Mouse (Mus musculus) heart, embryonic 12.5 days (tissue): Measurements from ENCODE around the gene Smurf1. TPM values are rescaled to one million over a fixed set of nuclear protein-coding genes. Genes with fewer than 3 reads are reported as not detected.

Source experiments
- ATAC-seq: fragments of 200-750 bp; cut with Nextera tagmentation; 2 replicates; pipeline ENCODE4 v1.8.0; 2017; ENCODE audit warnings: moderate TSS enrichment, moderate library complexity; ENCODE audit not compliant: insufficient number of reproducible peaks, low FRiP score
- H3K27ac ChIP-seq: fragments of 300-500 bp; sonication (generic); 2 replicates; pipeline ENCODE4 v1.5.1; 2016; ENCODE audit warnings: mild to moderate bottlenecking, moderate library complexity; ENCODE audit not compliant: poor library complexity, severe bottlenecking
- H3K27me3 ChIP-seq: fragments of 300-500 bp; sonication (generic); replicated peaks from 2 replicates; pipeline ENCODE4 v1.6.1; 2016; ENCODE audit warnings: mild to moderate bottlenecking, moderate library complexity
- H3K36me3 ChIP-seq: fragments of 300-500 bp; sonication (generic); 2 replicates; pipeline ENCODE4 v1.6.1; 2016; ENCODE audit warnings: mild to moderate bottlenecking, moderate library complexity
- H3K4me1 ChIP-seq: fragments of 300-500 bp; sonication (generic); replicated peaks from 2 replicates; pipeline ENCODE4 v1.6.1; 2016; ENCODE audit warnings: mild to moderate bottlenecking
- H3K4me2 ChIP-seq: fragments of 300-500 bp; sonication (generic); 2 replicates; pipeline ENCODE4 v1.6.1; 2016; ENCODE audit warnings: mild to moderate bottlenecking, moderate library complexity
- H3K4me3 ChIP-seq: fragments of 300-500 bp; sonication (generic); 2 replicates; pipeline ENCODE4 v1.5.1; 2016; ENCODE audit warnings: mild to moderate bottlenecking
- H3K9ac ChIP-seq: fragments of 300-500 bp; sonication (generic); 2 replicates; pipeline ENCODE4 v1.6.1; 2016; ENCODE audit warnings: mild to moderate bottlenecking, moderate library complexity
- H3K9me3 ChIP-seq: fragments of 300-500 bp; sonication (generic); replicated peaks from 2 replicates; pipeline ENCODE4 v1.6.1; 2016; ENCODE audit warnings: mild to moderate bottlenecking, moderate library complexity
- WGBS: fragments of 180-500 bp; shearing (Covaris S2); methylation state at CpG from one replicate; pipeline ENCODE4 v1.1.7; 2016; 5-methylcytosine and 5-hydroxymethylcytosine counted together
- polyA plus RNA-seq: library from polyadenylated mRNA; unstranded; fragments of >200 nt; fragmentation: Nextera tagmentation; extraction: Ambion mirVana; gene quantifications from 2 replicates; pipeline ENCODE4 v1.2.1, GENCODE M21; 2016

Smurf1 gene
- polyA plus RNA-seq, 1 experiment from 2014 or later = 18.7 TPM

DNA sequence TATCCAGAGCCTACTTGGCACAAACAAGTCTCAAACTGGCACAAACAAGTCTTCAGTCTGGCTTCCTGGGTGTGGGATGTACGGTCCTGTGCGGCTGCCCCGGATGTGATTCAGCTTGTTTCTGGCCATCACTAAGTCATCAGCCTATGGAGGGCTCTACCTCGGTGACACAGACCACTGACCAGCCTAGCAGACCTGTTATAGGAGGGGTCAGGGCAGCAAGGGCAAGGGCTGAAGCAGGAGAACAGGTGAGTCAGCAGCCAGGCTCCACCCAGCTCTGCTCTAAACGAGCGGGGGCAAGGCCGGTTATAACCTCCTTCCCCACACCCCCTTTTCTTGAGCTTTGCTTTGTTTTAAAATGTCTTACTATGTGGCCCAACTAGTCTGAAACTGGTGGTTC is 11.2 kb downstream of the Smurf1 start:
- no peaks in the 10 kb centered on the region for H3K27me3 ChIP-seq
- no peak overlapping the region for H3K4me3 ChIP-seq
- H3K4me1 ChIP-seq = peaks cover 45% of the 10 kb centered on the region
- H3K9ac ChIP-seq = no peak overlapping the region
- H3K27ac ChIP-seq = no peak overlapping the region
- H3K4me2 ChIP-seq = no peak overlapping the region
- no peaks in the 10 kb centered on the region for H3K9me3 ChIP-seq
- 84% methylated on average over 7 of the region's 7 CpGs for WGBS
- no peaks in the 10 kb centered on the region for H3K36me3 ChIP-seq
- ATAC-seq = no peak

DNA sequence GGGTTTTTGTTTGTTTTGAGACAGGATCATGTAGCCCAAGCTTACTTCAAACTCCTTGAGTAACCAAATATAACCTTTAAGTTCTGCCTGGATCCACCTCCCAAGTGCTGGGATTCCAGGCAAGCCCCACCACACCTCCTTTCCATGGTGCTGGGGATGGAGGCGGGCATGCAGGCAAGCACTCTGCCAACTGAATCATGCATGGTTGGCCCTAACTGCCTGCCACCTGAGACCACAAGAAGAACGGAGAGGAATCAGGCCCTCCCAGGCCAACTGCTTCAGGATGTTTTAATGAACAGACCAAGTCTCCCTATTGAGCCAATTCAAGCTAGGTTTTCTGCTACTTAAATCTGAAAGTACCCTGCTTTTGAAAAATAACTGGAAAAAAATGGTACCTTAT is 13.1 kb downstream of the Smurf1 start:
- Histone ChIP-seq H3K4me2 (no peak overlapping the region), H3K4me1 (peaks cover 36% of the 10 kb centered on the region), H3K27me3 (no peaks in the 10 kb centered on the region), H3K9ac (no peak overlapping the region), H3K4me3 (no peak overlapping the region), H3K27ac (no peak overlapping the region), H3K9me3 (no peaks in the 10 kb centered on the region), H3K36me3 (no peaks in the 10 kb centered on the region)
- ATAC-seq = no peak
- WGBS = 76% methylated on average over 2 of the region's 2 CpGs

DNA sequence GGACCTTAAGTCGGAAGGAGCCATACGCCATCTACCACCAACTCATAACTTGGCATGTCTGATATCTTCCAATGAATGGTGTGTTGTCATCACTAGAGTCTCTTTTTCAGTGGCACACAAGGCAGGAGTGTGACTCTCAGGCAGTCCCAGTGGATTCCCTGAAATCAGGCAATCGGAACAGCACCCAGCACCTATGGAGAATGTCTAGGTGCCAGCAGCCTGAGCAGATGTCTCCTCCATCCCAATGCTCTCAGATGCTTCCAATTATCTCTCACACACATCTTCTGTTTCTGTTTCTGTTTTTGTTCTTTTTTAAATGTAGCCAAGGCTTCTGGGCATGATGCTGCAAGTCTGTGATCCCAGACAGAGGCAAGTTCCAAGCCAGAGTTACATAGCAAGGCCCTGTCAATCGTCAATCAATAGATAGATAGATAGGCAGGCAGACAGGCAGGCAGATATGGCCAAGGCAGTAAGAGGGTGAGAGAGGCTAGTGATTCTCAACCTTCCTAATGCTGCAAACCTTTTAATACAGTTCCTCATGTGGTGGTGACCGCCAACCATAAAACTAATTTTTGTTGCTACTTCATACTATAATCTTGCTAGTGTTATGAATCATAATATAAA is 15.1 kb downstream of the Smurf1 start:
- WGBS = 86% methylated on average over 5 of the region's 5 CpGs

DNA sequence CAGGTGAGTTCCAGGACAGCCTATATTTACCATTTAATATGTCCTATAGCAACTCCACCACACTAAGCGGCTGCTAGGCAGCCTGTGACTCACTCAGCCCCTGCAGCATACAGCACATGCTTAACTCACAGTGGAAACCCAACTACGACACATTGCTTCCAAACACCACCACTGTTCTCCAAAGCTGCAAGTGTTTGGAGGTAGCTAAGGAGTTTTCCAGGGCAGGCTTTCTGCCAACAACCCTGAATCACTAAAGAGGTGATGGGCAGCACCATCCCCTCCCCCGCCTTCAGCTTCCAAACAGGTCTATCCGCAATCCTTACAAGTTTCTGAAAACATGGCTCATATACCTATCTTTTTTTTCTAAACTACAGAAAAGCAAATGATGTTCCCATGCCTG is 15.8 kb downstream of the Smurf1 start:
- Histone ChIP-seq H3K9ac (no peak overlapping the region), H3K27me3 (no peaks in the 10 kb centered on the region), H3K36me3 (no peaks in the 10 kb centered on the region), H3K27ac (no peak overlapping the region), H3K4me3 (no peak overlapping the region), H3K9me3 (no peaks in the 10 kb centered on the region), H3K4me2 (no peak overlapping the region), H3K4me1 (peaks cover 51% of the 10 kb centered on the region)
- ATAC-seq = no peak
- 72% methylated on average over 4 of the region's 4 CpGs for WGBS

More for the DNA sequence above, 15.1 kb downstream of the Smurf1 start:
- no peak for ATAC-seq
- Histone ChIP-seq H3K27me3 (no peaks in the 10 kb centered on the region), H3K9ac (no peak overlapping the region), H3K9me3 (no peaks in the 10 kb centered on the region), H3K4me2 (no peak overlapping the region), H3K4me3 (no peak overlapping the region), H3K27ac (no peak overlapping the region), H3K36me3 (no peaks in the 10 kb centered on the region), H3K4me1 (peaks cover 44% of the 10 kb centered on the region)

DNA sequence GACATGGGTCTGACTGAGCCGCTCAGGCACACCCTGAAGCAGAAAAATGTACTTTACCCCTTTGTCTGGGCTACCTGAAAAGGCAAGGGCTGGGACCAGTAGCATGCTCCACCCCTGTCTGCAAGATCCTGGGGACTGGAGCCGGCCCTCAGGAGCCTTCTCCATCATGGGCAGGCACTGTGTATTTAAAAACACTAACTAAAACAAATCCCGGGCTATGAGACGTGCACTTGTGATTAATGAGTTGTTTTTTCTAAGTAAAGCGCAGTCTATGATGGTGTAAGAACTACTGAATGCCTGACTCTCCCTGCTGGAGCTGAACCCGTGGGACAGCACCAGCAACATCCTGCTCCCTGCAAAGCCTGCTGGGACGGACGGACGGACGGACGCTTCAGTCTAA is 17.2 kb downstream of the Smurf1 start:
- no peaks in the 10 kb centered on the region for H3K9me3 ChIP-seq
- H3K4me2 ChIP-seq = no peak overlapping the region
- H3K4me3 ChIP-seq = no peak overlapping the region
- peaks cover 49% of the 10 kb centered on the region for H3K4me1 ChIP-seq
- H3K27ac ChIP-seq = no peak overlapping the region
- H3K9ac ChIP-seq = no peak overlapping the region
- WGBS = 65% methylated on average over 11 of the region's 11 CpGs
- no peak for ATAC-seq
- H3K36me3 ChIP-seq = no peaks in the 10 kb centered on the region
- no peaks in the 10 kb centered on the region for H3K27me3 ChIP-seq

- Histone ChIP-seq H3K4me3 (no peak overlapping the region), H3K27ac (no peak overlapping the region), H3K9me3 (no peaks in the 10 kb centered on the region), H3K27me3 (no peaks in the 10 kb centered on the region), H3K9ac (no peak overlapping the region), H3K4me2 (no peak overlapping the region), H3K4me1 (peaks cover 48% of the 10 kb centered on the region), H3K36me3 (no peaks in the 10 kb centered on the region)
- WGBS = 84% methylated on average over 1 of the region's 1 CpGs
- no peak for ATAC-seq
Observed at GRCm38 (mm10) chr5:144948002-144948401, 17.6 kb downstream of the Smurf1 start.

DNA sequence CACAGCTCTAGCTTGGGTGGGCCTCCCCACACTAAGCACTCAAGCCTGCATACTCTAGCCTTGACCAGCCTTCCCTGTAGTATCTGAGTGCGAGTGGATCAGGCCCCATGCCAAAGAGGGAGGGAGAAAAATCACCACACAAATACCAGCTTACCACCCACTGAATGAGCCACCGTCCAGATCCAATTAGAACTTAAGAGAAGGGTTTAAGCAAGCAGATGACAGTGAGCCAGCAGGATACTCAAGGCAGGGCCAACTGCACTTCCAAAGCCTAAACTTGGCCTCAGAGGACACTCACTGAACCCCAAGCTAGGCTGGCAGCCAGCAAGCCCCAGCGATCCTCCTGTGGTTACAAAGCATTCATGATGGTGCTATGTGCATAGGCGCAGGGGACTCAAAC is 19.6 kb downstream of the Smurf1 start:
- H3K4me1 ChIP-seq = peaks cover 62% of the 10 kb centered on the region
- H3K4me2 ChIP-seq = no peak overlapping the region
- no peak overlapping the region for H3K4me3 ChIP-seq
- no peak overlapping the region for H3K27ac ChIP-seq
- no peaks in the 10 kb centered on the region for H3K27me3 ChIP-seq
- no peaks in the 10 kb centered on the region for H3K36me3 ChIP-seq
- H3K9me3 ChIP-seq = no peaks in the 10 kb centered on the region
- no peak overlapping the region for H3K9ac ChIP-seq
- no peak for ATAC-seq
- WGBS = 68% methylated on average over 4 of the region's 4 CpGs

GRCm38 (mm10) chr5:144944932-144945331 is 20.7 kb downstream of the Smurf1 start:
- no peaks in the 10 kb centered on the region for H3K36me3 ChIP-seq
- H3K4me1 ChIP-seq = peaks cover 65% of the 10 kb centered on the region
- H3K9me3 ChIP-seq = no peaks in the 10 kb centered on the region
- WGBS = 83% methylated on average over 7 of the region's 7 CpGs
- no peak overlapping the region for H3K27ac ChIP-seq
- no peak for ATAC-seq
- no peak overlapping the region for H3K4me3 ChIP-seq
- no peaks in the 10 kb centered on the region for H3K27me3 ChIP-seq
- H3K4me2 ChIP-seq = no peak overlapping the region
- H3K9ac ChIP-seq = no peak overlapping the region

- whole genome bisulfite sequencing = 84% methylated on average over 4 of the region's 4 CpGs
- Histone ChIP-seq H3K9ac (no peak overlapping the region), H3K4me3 (no peak overlapping the region), H3K36me3 (no peaks in the 10 kb centered on the region), H3K27me3 (no peaks in the 10 kb centered on the region), H3K4me1 (peaks cover 61% of the 10 kb centered on the region), H3K4me2 (no peak overlapping the region), H3K9me3 (no peaks in the 10 kb centered on the region), H3K27ac (no peak overlapping the region)
- no peak for ATAC-seq
Observed at GRCm38 (mm10) chr5:144944370-144944769, 21.3 kb downstream of the Smurf1 start.

DNA sequence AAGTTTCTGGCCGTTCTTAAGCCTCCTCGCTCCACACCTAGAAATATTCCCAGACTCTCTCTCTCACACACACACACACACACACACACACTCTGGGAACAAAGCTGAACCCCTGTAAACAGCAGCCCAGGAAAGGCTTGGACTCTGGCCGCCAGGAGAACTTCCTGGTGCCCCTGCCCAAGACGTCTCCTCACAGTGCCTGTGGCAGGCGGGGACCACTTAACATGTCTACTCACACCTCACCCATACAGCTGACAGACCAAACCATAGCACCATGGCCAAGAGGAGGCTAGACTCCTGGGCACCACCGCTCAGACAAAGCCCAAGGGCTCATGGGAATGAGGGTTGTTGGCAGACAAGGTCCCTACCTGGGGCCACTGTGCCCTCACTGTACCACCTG is 22.3 kb downstream of the Smurf1 start:
- peaks cover 56% of the 10 kb centered on the region for H3K4me1 ChIP-seq
- no peak overlapping the region for H3K9ac ChIP-seq
- no peak overlapping the region for H3K4me3 ChIP-seq
- no peaks in the 10 kb centered on the region for H3K27me3 ChIP-seq
- no peak; the same call in 1 of the 2 replicates for ATAC-seq
- no peaks in the 10 kb centered on the region for H3K36me3 ChIP-seq
- H3K27ac ChIP-seq = peak overlapping the region; percentile 23; the same call in 1 of the 2 replicates
- 56% methylated on average over 6 of the region's 6 CpGs for WGBS
- H3K4me2 ChIP-seq = no peak overlapping the region
- H3K9me3 ChIP-seq = no peaks in the 10 kb centered on the region

DNA sequence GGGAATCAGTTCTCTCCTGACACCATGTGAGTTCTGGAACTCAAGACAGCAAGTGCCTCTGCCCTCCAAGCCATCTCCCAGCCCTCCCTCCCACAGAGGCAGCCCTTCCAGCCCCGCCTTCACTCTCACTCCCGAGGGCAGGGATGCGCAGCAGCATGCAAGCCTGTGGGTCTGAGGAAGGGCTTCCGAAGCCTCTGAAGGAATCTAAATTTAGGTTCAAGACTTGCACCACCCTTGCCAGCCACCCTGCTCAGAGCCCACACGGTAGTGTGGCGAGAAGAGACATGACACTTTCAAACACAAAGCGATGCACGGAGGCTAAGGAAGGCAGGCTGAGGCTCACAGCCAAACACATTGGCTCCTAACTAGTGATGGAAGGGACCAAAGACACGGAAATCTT is 23.2 kb downstream of the Smurf1 start:
- WGBS = 57% methylated on average over 9 of the region's 9 CpGs
- ATAC-seq = no peak
- H3K4me1 ChIP-seq = peaks cover 57% of the 10 kb centered on the region
- no peak overlapping the region for H3K4me3 ChIP-seq
- no peak overlapping the region for H3K9ac ChIP-seq
- H3K9me3 ChIP-seq = no peaks in the 10 kb centered on the region
- H3K27me3 ChIP-seq = no peaks in the 10 kb centered on the region
- no peak overlapping the region for H3K27ac ChIP-seq
- H3K36me3 ChIP-seq = no peaks in the 10 kb centered on the region
- peak overlapping the region; percentile 7; the same call in 1 of the 2 replicates for H3K4me2 ChIP-seq

DNA sequence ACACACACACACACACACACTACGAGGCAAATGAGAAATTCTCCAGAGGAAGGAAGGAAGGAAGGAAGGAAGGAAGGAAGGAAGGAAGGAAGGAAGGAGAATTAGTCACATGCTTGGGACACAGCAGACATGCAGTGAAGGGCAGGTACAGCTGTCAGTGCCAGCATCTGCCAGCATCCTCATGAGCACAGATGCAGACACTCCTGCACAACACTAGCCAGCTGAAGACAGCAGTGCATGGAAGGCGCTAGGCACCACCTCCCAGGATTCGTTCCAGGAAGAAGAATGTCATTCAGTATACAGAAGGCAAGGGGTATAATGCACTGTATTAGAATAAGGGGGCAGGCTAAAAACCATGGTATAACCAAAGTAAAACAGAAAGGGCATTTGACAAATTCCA is 24.7 kb downstream of the Smurf1 start:
- H3K9ac ChIP-seq = no peak overlapping the region
- H3K4me3 ChIP-seq = no peak overlapping the region
- H3K4me1 ChIP-seq = peaks cover 66% of the 10 kb centered on the region
- H3K27ac ChIP-seq = no peak overlapping the region
- WGBS = 66% methylated on average over 3 of the region's 3 CpGs
- H3K4me2 ChIP-seq = no peak overlapping the region
- ATAC-seq = no peak
- no peaks in the 10 kb centered on the region for H3K27me3 ChIP-seq
- H3K9me3 ChIP-seq = no peaks in the 10 kb centered on the region
- no peaks in the 10 kb centered on the region for H3K36me3 ChIP-seq
